Mouse (Mus musculus) central nervous system, embryonic 18 days (tissue): ENCODE data around the gene Vmn1r9. TPM values are rescaled to one million over a fixed set of nuclear protein-coding genes. Genes with fewer than 3 reads are reported as not detected.

ENCODE experiments used
- polyA plus RNA-seq: library from polyadenylated mRNA; depleted of rRNA; stranded (reverse); fragments of >200 nt; gene quantifications from 2 replicates; pipeline ENCODE4 v1.2.3, GENCODE M21; 2012; rRNA removed

The Vmn1r9 gene
- polyA plus RNA-seq, result not detected in 2 replicates

DNA sequence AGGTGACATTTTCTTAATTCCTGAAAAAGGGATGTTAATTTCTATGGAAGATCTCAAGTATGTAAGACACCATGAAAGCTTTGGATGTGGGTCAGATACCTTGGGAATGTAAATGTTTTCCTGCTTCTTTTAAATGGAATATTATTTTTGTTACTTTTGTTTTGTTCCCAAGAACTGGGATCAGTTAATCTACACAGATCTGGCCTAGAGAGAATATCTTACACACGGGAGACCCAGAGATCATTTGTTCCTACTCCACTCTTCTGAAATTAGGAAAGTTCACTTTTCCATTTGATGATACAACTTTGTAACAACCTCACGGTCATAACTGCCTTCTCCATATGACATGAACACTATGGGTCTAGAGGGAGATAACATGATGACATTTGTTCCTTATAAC is at the start of gene Vmn1r9:
Vmn1r9 (plus strand) TSS at position 301 of the 400 bp plus-strand sequence.

DNA sequence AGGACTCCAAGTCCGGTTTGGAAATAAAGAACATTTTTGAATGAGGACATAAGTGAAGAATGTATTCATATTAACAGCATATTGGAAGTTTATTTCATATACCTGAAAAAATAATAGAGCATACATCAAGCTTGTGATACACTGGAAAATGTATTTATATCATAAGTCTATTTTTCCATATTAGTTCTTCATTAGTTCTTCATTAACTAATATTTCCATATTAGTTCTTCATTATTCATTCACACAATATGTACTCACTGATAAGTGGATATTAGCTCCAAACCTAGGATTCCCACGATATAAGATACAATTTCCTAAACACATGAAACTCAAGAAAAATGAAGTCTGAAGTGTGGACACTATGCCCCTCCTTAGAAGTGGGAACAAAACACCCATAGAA is 41.4 kb upstream of the Vmn1r9 start, which contains the start of gene Vmn1r7:
Vmn1r7 (minus strand) TSS at position 101 of the 400 bp plus-strand sequence.

DNA sequence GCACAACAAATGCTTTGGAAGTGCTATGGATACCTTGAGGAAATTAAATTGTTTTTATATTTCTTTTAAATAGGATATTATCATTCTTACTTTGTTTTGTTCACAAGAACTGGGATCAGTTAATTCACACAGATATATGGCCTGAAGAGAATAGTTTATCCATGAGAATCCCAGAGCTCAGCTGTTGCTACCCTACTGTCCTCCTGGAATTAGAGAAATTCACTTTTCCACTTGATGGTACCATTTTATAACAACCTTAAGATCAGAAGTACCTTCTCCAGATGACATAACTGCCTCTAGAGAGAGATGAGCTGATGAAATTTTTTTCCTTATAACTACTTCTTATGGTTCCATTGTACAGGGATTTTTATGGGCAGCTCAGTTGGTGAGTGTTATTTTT is 34.6 kb upstream of the Vmn1r9 start, which contains the start of gene Vmn1r8:
Vmn1r8 (plus strand) TSS at position 301 of the 400 bp plus-strand sequence.

DNA sequence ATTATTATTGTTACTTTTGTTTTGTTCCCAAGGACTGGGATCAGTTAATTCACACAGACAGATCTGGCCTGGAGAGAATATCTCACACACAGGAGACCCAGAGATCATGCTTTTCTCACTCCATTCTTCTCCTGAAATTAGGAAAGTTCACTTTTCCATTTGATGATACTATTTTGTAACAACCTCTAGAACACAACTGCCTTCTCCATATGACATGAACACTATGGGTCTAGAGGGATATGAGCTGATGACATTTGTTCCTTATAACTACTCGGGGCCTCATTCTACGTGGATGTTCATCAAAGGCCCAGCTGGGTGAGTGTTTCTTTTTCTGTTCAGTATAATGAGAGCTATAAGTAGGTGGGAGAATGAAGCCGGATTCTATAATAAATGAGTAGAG is 42.6 kb downstream of the Vmn1r9 start, which contains the start of gene Vmn1r10:
Vmn1r10 (plus strand) TSS at position 301 of the 400 bp plus-strand sequence.

Other genes starting within 250 kb of the Vmn1r9 start
- 25.1 and 32.6 TPM in 2 replicates for gene Fkbp9, start 234.7 kb upstream of the Vmn1r9 start, polyA plus RNA-seq
- 75.9 and 85.6 TPM in 2 replicates for gene Nt5c3, start 142.9 kb upstream of the Vmn1r9 start, polyA plus RNA-seq
- 0.41 and 0.51 TPM in 2 replicates for gene Vmn1r4, start 142.8 kb upstream of the Vmn1r9 start, polyA plus RNA-seq
- not detected in 2 replicates for gene Vmn1r5, start 96.5 kb upstream of the Vmn1r9 start, polyA plus RNA-seq
- not detected in 2 replicates for gene Vmn1r6, start 69.5 kb upstream of the Vmn1r9 start, polyA plus RNA-seq
- gene Vmn1r7, start 41.5 kb upstream of the Vmn1r9 start, polyA plus RNA-seq, result not detected in 2 replicates
- gene Vmn1r8, start 34.5 kb upstream of the Vmn1r9 start, polyA plus RNA-seq, result not detected in 2 replicates
- not detected in 2 replicates for gene Vmn1r10, start 42.7 kb downstream of the Vmn1r9 start, polyA plus RNA-seq
- not detected in 2 replicates for gene Vmn1r11, start 66.7 kb downstream of the Vmn1r9 start, polyA plus RNA-seq
- not detected in 2 replicates for gene Vmn1r12, start 90.1 kb downstream of the Vmn1r9 start, polyA plus RNA-seq
- gene Vmn1r13, start 136.5 kb downstream of the Vmn1r9 start, polyA plus RNA-seq, result not detected in 2 replicates
- gene Vmn1r14, start 164.9 kb downstream of the Vmn1r9 start, polyA plus RNA-seq, result not detected in 2 replicates
- not detected in 2 replicates for gene Vmn1r15, start 191.2 kb downstream of the Vmn1r9 start, polyA plus RNA-seq